Mouse (Mus musculus): ENCODE measurements around the gene Srcap. TPM values are rescaled to one million over a fixed set of nuclear protein-coding genes. Genes with fewer than 3 reads are reported as not detected.

Srcap gene
- polyA plus RNA-seq, 1 experiment from 2014 or later = 12.5 TPM

- peaks cover 45% of the 10 kb centered on the region for H3K36me3 ChIP-seq (ENCODE audit: control insufficient read depth, insufficient read depth)
- peak overlapping the region; percentile 66 for H3K9ac ChIP-seq (ENCODE audit: low read depth, low read length)
- no peaks in the 10 kb centered on the region for H3K27me3 ChIP-seq (replicated peaks; ENCODE audit: control insufficient read depth, insufficient read depth, low read length)
- WGBS = under 1% methylated on average over 21 of the region's 25 CpGs
- no peaks in the 10 kb centered on the region; the same call in 1 of the 2 replicates for H3K4me1 ChIP-seq (replicated peaks; ENCODE audit: control insufficient read depth, insufficient read depth, low read length)
- H3K27ac ChIP-seq (ENCODE audit: low read depth, low read length) = peak overlapping the region; percentile 91
- peak; percentile 62 for ATAC-seq
- H3K4me3 ChIP-seq (ENCODE audit: low read depth, low read length) = peak overlapping the region; percentile 60
- TF ChIP-seq CTCF (IDR thresholded peaks at IDR 0.05; ENCODE audit: low read depth) = peak; percentile 41
- H3K4me2 ChIP-seq (replicated peaks; ENCODE audit: low read depth) = peak overlapping the region; percentile 88
- no peaks in the 10 kb centered on the region for H3K9me3 ChIP-seq (ENCODE audit: control insufficient read depth)
Measured at GRCm38 (mm10) chr7:127471646-127472010, 40.2 kb upstream of the Srcap start.

GRCm38 (mm10) chr7:127472060-127472459, 39.7 kb upstream of the Srcap start:
- no peaks in the 10 kb centered on the region; the same call in 1 of the 2 replicates for H3K4me1 ChIP-seq (replicated peaks; ENCODE audit: control insufficient read depth, insufficient read depth, low read length)
- no peak for TF ChIP-seq CTCF (IDR thresholded peaks at IDR 0.05; ENCODE audit: low read depth)
- ATAC-seq = no peak
- peak overlapping the region; percentile 60 for H3K4me3 ChIP-seq (ENCODE audit: low read depth, low read length)
- WGBS = 2% methylated on average over 7 of the region's 7 CpGs
- no peaks in the 10 kb centered on the region for H3K9me3 ChIP-seq (ENCODE audit: control insufficient read depth)
- H3K36me3 ChIP-seq (ENCODE audit: control insufficient read depth, insufficient read depth) = peaks cover 41% of the 10 kb centered on the region
- no peaks in the 10 kb centered on the region for H3K27me3 ChIP-seq (replicated peaks; ENCODE audit: control insufficient read depth, insufficient read depth, low read length)
- peak overlapping the region; percentile 88 for H3K4me2 ChIP-seq (replicated peaks; ENCODE audit: low read depth)
- peak overlapping the region; percentile 66 for H3K9ac ChIP-seq (ENCODE audit: low read depth, low read length)
- peak overlapping the region; percentile 91 for H3K27ac ChIP-seq (ENCODE audit: low read depth, low read length)

GRCm38 (mm10) chr7:127473705-127474104, 38.1 kb upstream of the Srcap start:
- peaks cover 28% of the 10 kb centered on the region for H3K36me3 ChIP-seq (ENCODE audit: control insufficient read depth, insufficient read depth)
- peak; percentile 43 for TF ChIP-seq CTCF (IDR thresholded peaks at IDR 0.05; ENCODE audit: low read depth)
- H3K4me2 ChIP-seq (replicated peaks; ENCODE audit: low read depth) = no peak overlapping the region
- no peaks in the 10 kb centered on the region for H3K9me3 ChIP-seq (ENCODE audit: control insufficient read depth)
- H3K4me3 ChIP-seq (ENCODE audit: low read depth, low read length) = no peak overlapping the region
- 91% methylated on average over 5 of the region's 5 CpGs for WGBS
- no peak overlapping the region for H3K27ac ChIP-seq (ENCODE audit: low read depth, low read length)
- no peak overlapping the region for H3K9ac ChIP-seq (ENCODE audit: low read depth, low read length)
- H3K4me1 ChIP-seq (replicated peaks; ENCODE audit: control insufficient read depth, insufficient read depth, low read length) = no peaks in the 10 kb centered on the region; the same call in 1 of the 2 replicates
- no peak for ATAC-seq
- H3K27me3 ChIP-seq (replicated peaks; ENCODE audit: control insufficient read depth, insufficient read depth, low read length) = no peaks in the 10 kb centered on the region

GRCm38 (mm10) chr7:127474378-127475070, 37.3 kb upstream of the Srcap start:
- Histone ChIP-seq H3K4me3 (ENCODE audit: low read depth, low read length) (no peak overlapping the region), H3K9ac (ENCODE audit: low read depth, low read length) (no peak overlapping the region), H3K4me2 (replicated peaks; ENCODE audit: low read depth) (no peak overlapping the region), H3K36me3 (ENCODE audit: control insufficient read depth, insufficient read depth) (peaks cover 28% of the 10 kb centered on the region), H3K4me1 (replicated peaks; ENCODE audit: control insufficient read depth, insufficient read depth, low read length) (no peaks in the 10 kb centered on the region; the same call in 1 of the 2 replicates), H3K27ac (ENCODE audit: low read depth, low read length) (no peak overlapping the region), H3K9me3 (ENCODE audit: control insufficient read depth) (no peaks in the 10 kb centered on the region), H3K27me3 (replicated peaks; ENCODE audit: control insufficient read depth, insufficient read depth, low read length) (no peaks in the 10 kb centered on the region)
- 77% methylated on average over 6 of the region's 6 CpGs for WGBS
- TF ChIP-seq CTCF (IDR thresholded peaks at IDR 0.05; ENCODE audit: low read depth) = no peak
- ATAC-seq = no peak

DNA sequence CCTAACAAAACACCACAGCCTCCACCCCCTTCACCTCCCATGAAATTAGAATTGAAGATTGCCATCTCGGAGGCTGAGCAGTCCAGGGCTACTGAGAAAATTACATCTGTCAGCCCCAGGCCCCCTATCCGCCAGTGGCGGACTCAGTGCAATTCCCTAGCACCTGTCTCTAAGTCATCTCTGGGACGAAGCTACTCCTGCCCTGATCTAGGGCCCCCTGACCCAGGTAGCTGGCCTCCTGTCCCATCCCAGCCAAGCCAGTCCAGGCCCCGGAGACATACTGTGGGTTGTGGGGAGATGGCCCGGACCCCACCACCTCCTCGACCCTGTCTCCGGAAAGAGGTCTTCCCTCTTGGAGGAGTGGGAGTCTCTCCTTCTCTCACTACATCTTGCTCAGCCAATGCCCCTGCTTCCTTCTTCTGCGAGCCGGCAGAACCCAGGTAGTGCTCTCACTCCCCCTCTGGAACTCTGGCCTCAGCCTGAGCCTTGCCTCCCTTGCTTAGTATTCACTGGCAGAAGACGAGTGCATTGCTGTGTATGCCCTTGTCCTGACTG, 36.5 kb upstream of the Srcap start:
- 94% methylated on average over 11 of the region's 11 CpGs for WGBS
- H3K9me3 ChIP-seq (ENCODE audit: control insufficient read depth) = no peaks in the 10 kb centered on the region
- no peak overlapping the region for H3K9ac ChIP-seq (ENCODE audit: low read depth, low read length)
- peak overlapping the region; percentile 41; the same call in 1 of the 2 replicates for H3K27ac ChIP-seq (ENCODE audit: low read depth, low read length)
- peaks cover 28% of the 10 kb centered on the region for H3K36me3 ChIP-seq (ENCODE audit: control insufficient read depth, insufficient read depth)
- no peak overlapping the region for H3K4me2 ChIP-seq (replicated peaks; ENCODE audit: low read depth)
- TF ChIP-seq CTCF (IDR thresholded peaks at IDR 0.05; ENCODE audit: low read depth) = no peak
- no peak for ATAC-seq
- H3K4me3 ChIP-seq (ENCODE audit: low read depth, low read length) = no peak overlapping the region
- no peaks in the 10 kb centered on the region; the same call in 1 of the 2 replicates for H3K4me1 ChIP-seq (replicated peaks; ENCODE audit: control insufficient read depth, insufficient read depth, low read length)
- H3K27me3 ChIP-seq (replicated peaks; ENCODE audit: control insufficient read depth, insufficient read depth, low read length) = no peaks in the 10 kb centered on the region

DNA sequence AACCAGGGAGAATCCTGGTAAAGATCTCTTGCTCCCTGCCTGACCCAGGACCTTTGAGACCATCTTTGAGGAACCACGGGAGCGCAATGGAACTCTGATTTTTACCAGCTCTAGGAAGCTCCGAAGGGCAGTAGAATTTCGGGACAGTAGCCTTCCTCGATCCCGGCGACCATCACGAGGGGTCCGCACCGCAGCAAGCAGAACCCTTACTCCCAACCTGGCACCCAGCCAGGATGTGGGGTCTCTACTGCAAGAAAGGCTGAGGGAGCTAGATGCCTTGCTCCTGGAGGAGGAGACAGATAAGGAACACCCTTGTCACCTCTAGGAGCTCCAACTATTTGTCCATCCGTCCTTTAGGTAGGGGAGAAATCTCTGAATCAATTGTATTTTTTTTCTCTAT, 35.4 kb upstream of the Srcap start:
- no peak overlapping the region for H3K4me3 ChIP-seq (ENCODE audit: low read depth, low read length)
- H3K4me1 ChIP-seq (replicated peaks; ENCODE audit: control insufficient read depth, insufficient read depth, low read length) = no peaks in the 10 kb centered on the region; the same call in 1 of the 2 replicates
- H3K9ac ChIP-seq (ENCODE audit: low read depth, low read length) = no peak overlapping the region
- H3K9me3 ChIP-seq (ENCODE audit: control insufficient read depth) = no peaks in the 10 kb centered on the region
- no peak overlapping the region for H3K4me2 ChIP-seq (replicated peaks; ENCODE audit: low read depth)
- peak overlapping the region; percentile 28; the same call in 1 of the 2 replicates for H3K27ac ChIP-seq (ENCODE audit: low read depth, low read length)
- H3K27me3 ChIP-seq (replicated peaks; ENCODE audit: control insufficient read depth, insufficient read depth, low read length) = no peaks in the 10 kb centered on the region
- WGBS = 96% methylated on average over 11 of the region's 11 CpGs
- no peak for ATAC-seq
- TF ChIP-seq CTCF (IDR thresholded peaks at IDR 0.05; ENCODE audit: low read depth) = no peak
- H3K36me3 ChIP-seq (ENCODE audit: control insufficient read depth, insufficient read depth) = peaks cover 28% of the 10 kb centered on the region
